Mouse (Mus musculus): Measurements from ENCODE around the gene Uchl3. TPM values are rescaled to one million over a fixed set of nuclear protein-coding genes. Genes with fewer than 3 reads are reported as not detected.

The Uchl3 gene
- polyA plus RNA-seq, 1 experiment from 2014 or later, result 203 TPM

DNA sequence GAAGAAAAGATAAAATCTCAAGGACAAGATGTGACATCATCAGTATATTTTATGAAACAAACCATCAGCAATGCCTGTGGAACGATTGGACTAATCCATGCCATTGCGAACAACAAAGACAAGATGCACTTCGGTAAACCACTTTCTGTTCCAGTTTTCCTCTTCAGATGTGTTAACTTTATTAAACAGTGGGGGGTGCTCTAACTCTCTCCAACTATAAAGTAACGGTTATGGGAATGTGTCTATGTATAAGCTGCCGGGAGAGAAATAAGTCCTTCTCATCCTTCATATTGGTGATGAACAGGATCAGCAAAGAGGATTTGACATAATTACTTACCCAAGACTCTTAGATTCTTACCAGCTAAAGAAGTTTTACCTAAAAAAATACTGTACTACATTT is 12.8 kb downstream of the Uchl3 start:
- DNase-seq (ENCODE audit: low spot score), result no peak

GRCm38 (mm10) chr14:101668626-101669025 is 14.9 kb downstream of the Uchl3 start:
- DNase-seq (ENCODE audit: low spot score), result no peak

- no peak for DNase-seq (ENCODE audit: low spot score)
These were observed 18.5 kb downstream of the Uchl3 start for GRCm38 (mm10) chr14:101672226-101672625.

GRCm38 (mm10) chr14:101687696-101688095 is 33.9 kb downstream of the Uchl3 start:
- DNase-seq (ENCODE audit: low spot score), result no peak

- DNase-seq (ENCODE audit: low spot score), result no peak
These were observed 34.6 kb downstream of the Uchl3 start for GRCm38 (mm10) chr14:101688406-101688805.

GRCm38 (mm10) chr14:101704479-101704878 is 50.7 kb downstream of the Uchl3 start:
- no peak for DNase-seq (ENCODE audit: low spot score)

DNA sequence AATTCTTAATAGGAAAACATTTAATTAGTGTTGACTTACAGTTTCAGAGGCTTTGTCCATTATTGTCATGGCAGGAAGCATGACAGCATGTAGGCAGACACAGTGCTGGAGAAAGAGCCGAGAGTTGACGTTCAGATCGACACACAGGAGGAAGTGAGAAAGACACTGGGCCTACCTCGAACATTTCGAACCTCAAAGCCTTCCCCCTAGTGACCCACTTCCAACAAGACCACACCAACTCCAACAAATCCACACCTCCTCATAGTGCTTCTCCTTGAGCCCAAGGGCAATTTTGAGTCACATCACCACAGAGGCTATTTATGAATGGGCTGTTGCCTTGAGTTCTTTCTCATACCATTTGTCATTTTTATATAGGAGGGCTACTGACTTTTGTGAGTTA is 53.3 kb downstream of the Uchl3 start:
- DNase-seq (ENCODE audit: low spot score), result no peak

- DNase-seq (ENCODE audit: low spot score), result no peak
These were observed 60.6 kb downstream of the Uchl3 start for GRCm38 (mm10) chr14:101714414-101714813.

DNA sequence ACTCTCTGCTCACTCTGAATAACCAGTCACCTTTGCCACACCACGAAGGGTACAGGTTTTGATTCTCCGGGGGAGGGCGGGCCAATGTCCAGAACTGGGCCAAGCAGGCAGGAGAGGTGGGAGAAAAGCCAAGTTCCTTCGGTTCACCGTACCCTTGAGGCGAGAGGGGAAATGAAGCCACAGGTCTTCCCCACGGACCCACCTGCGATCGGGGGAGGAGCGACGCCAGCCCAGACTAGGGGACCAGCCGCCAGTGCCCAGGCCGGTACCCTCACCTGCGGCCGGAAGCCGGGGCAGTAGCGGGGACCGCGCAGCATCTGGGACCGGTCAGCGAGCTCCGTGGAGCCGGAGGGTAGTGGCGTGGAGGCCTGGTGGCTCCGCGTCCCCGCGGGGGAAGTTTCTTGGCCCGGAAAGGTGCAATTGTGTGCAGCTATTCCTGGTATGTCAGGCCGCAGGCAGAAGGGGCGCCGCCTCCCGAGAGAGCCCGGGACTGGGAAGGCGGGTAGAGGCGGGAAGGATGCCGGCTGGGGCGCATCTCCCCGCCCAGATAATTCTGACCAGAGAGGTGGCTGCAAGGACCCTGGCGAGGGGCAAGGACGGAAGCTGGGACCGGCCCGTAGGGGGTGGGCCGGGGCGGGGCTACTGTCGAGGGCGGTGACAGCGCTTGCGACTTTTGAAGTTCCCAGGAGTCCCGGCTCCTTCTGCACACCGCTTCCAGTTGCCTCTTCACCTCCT is 75.6 kb downstream of the Uchl3 start, which contains the start of the genes Gm9922 and Lmo7:
Gm9922 (minus strand) TSS at position 578 of the 735 bp plus-strand sequence.
Lmo7 (plus strand) TSS at position 721 of the 735 bp plus-strand sequence.
- no peak for DNase-seq (ENCODE audit: low spot score)

GRCm38 (mm10) chr14:101729972-101730692 is 76.4 kb downstream of the Uchl3 start:
- no peak for DNase-seq (ENCODE audit: low spot score)

DNA sequence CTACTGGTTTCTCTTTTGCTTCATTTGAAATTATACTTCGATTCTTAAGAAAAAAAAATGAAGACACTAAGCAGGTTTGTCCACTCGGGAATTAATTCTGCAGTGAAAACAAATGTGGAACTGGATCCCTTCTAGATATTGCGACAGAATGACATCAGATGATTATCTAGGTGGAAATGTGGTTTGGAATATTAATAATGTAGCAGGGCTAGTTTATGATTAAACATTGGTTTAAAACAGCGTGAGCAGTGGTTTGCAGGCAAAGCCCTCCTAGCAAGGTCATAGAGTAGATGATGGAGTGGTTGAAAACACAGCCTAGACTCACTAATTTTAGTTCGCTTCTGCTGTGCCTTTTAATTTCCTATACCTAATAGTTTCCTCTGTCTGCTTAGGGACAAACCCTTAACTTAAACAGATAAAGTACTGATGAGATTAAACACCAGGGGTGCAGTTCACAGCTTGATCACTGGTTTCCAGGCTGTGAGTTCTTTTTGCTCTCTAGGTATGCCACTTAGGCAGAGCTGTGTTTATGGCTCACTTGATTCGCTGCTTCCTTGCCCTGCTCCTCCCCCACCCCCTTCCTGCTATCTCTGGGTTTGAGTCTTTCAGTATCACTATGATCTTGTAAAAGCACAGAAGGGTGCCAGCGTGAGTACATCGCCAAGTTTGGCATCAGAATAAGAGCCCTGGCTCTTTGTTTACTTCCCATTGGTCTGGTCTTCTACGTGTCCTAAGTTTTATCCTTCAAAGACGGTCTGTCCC is 80.0 kb downstream of the Uchl3 start:
- DNase-seq (ENCODE audit: low spot score), result no peak

DNA sequence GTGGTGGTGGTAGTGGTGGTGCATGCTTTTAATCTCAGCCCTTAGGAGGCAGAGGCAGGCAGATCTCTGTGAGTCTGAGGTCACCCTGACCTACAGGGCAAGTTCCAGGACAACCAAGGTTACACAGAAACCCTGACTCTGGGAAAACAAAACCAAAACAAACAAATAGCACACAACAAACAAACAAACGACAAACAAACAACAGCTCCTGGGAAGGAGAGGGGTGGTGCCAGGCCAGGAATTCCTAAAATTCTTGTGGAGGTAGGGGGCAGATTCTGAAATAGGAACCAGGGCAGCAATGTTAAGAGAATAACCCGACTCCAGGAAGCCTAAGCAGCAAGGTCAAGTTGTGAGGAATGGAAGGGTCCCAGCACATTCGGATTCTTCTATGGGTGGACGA is 83.7 kb downstream of the Uchl3 start:
- no peak for DNase-seq (ENCODE audit: low spot score)

Other genes with a start within 250 kb of the Uchl3 start
- gene Tbc1d4, start 44.8 kb upstream of the Uchl3 start, polyA plus RNA-seq (2015; fragmentation: Nextera tagmentation; extraction: Ambion mirVana), result 14.8 and 15.0 TPM in 2 replicates
- gene Commd6, start 13.3 kb upstream of the Uchl3 start, polyA plus RNA-seq (2015; fragmentation: Nextera tagmentation; extraction: Ambion mirVana), result 111 and 125 TPM in 2 replicates
- 0.68 and 1.6 TPM in 2 replicates for gene Gm9922, start 75.8 kb downstream of the Uchl3 start, polyA plus RNA-seq (2015; fragmentation: Nextera tagmentation; extraction: Ambion mirVana)
- 2.6 and 3.2 TPM in 2 replicates for gene Lmo7, start 76.0 kb downstream of the Uchl3 start, polyA plus RNA-seq (2015; fragmentation: Nextera tagmentation; extraction: Ambion mirVana)

Measured in thymus, postnatal 0 days (tissue).